Mouse (Mus musculus): Measurements from ENCODE around the gene Vcl. TPM values are rescaled to one million over a fixed set of nuclear protein-coding genes. Genes with fewer than 3 reads are reported as not detected.

The Vcl gene
- total RNA-seq, 1 experiment from 2014 or later, result 93.6 TPM

GRCm38 (mm10) chr14:21013800-21014334 lies 84.7 kb downstream of the Vcl start:
- no peak for DNase-seq

DNA sequence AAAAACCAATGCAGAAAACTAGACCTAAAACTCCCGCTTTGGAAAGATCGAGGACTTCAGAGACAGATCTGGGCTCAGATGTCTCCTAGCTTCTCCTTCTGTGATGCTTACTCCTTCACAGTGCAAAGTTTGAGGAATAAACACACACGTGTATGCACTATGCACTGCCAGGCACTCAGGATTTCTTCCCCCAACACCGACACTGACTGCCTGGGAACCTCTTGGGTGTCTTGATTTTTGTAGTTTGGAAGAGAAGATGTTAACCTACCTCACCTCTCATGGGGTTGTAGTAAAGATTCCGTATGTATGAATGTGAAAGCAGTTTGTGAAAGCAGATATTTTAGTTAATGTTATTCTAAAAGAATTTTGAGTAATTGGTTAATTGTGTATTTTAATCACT lies 88.7 kb downstream of the Vcl start:
- DNase-seq, result no peak

GRCm38 (mm10) chr14:21018977-21019376 lies 89.8 kb downstream of the Vcl start:
- no peak for DNase-seq

DNA sequence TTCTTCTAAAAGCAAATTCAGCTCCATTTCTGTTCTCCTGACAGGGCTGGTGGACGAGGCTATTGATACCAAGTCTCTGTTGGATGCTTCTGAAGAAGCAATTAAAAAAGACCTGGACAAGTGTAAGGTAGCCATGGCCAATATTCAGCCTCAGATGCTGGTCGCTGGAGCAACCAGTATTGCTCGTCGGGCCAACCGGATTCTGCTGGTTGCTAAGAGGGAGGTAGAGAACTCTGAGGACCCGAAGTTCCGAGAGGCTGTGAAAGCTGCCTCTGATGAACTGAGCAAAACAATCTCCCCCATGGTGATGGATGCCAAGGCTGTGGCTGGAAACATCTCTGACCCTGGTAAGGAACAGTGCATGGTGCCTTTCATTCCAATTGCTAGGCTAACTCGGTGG lies 91.2 kb downstream of the Vcl start:
- no peak for DNase-seq

DNA sequence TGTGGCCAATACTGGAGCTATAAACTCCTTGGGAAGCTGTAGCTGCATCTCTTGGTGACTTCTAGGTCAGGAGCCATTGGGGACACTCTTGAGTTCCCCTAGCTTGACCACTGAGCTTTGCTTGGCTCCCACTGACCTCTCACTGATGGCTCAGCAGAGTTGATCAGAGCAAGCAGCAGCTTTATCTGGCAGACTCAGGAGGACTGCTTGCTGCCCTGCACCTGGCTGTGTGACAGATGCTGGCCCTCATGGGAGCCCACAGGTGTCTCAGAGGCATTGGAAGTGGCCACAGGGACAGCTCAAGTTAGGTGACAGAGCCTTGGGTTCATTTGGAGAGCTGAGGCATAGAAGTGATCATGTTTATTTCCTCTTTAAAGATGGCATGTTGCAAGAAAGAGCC lies 98.3 kb downstream of the Vcl start:
- no peak for DNase-seq

GRCm38 (mm10) chr14:21029025-21029659 lies 99.9 kb downstream of the Vcl start:
- peak; percentile 33 for DNase-seq

- DNase-seq, result peak; percentile 73
Measured at GRCm38 (mm10) chr14:21031783-21032511, 102.7 kb downstream of the Vcl start.

- DNase-seq, result no peak
Measured at GRCm38 (mm10) chr14:21034271-21034670, 105.1 kb downstream of the Vcl start.

- DNase-seq, result no peak
Measured at GRCm38 (mm10) chr14:21034791-21035190, 105.6 kb downstream of the Vcl start.

DNA sequence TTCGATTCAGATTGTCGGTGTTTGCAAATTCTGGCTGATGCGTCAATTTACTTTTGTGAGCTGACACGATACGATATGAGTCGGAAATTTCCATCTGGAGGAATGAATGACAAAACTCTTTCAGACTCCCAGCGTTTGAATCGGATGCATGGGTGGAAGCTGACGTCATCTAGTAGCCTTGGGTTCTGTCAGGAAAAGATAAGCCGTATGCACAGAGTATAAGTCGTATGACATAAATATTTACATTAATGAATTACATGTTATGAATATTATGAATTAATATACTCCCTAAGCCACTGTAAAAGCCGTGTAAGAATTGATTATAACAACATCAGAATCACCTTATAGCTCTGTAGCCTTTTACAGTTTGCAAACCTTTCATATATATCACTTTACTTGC lies 109.9 kb downstream of the Vcl start:
- DNase-seq, result no peak

- no peak for DNase-seq
Measured at GRCm38 (mm10) chr14:21039623-21040022, 110.4 kb downstream of the Vcl start.

- no peak for DNase-seq
Measured at GRCm38 (mm10) chr14:21047840-21048239, 118.6 kb downstream of the Vcl start.

DNA sequence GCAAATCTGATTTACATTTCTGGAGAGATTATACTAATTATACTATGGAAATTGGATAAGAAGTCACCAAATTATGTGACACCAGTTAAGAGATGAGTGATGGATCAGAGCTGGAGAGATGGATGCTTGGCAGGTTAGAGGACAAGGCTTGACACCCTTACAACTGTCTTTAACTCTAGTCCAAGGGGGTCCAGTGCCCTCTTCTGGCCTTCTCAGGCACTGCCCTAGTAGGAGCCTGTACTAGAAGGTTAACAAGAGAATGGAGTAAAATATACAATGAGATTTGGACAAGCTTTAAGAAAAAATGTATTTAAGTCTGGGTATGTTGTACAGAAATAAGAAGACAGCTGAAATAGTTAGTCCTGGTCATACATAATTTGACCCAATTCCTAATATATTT lies 119.7 kb downstream of the Vcl start:
- peak; percentile 72 for DNase-seq

- peak; percentile 52 for DNase-seq
Measured at GRCm38 (mm10) chr14:21050734-21051133, 121.5 kb downstream of the Vcl start.

GRCm38 (mm10) chr14:21051380-21052111 lies 122.3 kb downstream of the Vcl start:
- no peak for DNase-seq

GRCm38 (mm10) chr14:21052112-21052780 lies 123.0 kb downstream of the Vcl start, which contains the start of the genes Ap3m1 and Adk:
Gene Ap3m1 (minus strand): TSS chr14:21052508.
Gene Adk (plus strand): TSS chr14:21052574.
- peak; percentile 97 for DNase-seq

DNA sequence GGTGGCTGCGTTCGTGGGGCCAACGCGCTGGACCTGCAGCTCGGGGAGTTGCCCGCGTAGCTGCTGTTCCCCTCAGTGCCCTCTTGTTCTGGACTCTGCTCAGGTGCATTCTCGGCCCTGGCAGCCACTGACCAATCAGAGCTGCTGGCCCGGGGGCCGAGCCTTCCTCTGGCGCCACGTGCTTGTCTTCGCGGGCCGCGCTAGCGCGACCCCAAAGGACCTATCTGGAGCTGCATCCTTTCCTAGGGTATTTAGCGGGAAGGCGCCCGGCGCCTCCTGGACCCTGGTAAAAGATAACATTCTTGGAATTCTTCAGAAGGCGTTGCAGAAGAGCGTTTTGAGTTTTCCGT lies 123.6 kb downstream of the Vcl start:
- DNase-seq, result peak; percentile 81

DNA sequence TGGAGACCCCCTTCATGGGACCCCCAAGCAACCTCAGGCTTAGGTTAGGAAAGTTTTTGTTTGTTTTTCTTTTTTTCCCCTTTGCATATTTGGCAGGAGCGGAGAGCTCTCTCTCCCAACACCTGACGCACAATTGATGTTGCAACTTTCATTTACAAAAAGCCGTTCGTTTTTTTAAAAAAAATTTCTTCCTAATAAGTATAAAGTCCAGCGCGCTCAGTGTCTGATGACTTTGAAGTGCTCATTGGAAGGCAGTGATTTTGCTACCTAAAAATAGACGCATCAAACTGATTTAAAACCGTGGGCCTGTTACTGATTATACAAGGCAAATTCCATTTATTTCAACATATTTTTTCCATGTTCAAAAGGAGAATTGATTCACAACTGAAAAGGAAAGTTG lies 124.0 kb downstream of the Vcl start:
- DNase-seq, result no peak

DNA sequence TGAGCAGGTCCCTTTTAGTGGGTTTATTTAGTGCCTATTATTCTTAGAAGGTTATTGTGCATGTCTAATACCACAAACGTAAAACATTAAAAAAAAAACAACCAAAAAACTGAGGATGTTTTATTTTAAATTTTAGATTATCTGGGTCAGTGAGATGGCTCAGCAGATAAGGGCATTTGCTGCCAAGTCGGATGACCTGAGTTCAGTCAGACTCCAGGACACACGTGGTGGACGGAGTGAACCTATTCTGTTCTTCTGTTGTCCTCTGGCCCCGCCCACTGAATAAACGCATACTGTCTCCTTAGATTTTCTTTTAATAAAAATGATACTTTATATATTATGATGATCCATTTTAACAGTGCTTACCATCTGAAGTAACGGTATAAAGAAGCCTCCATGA lies 124.4 kb downstream of the Vcl start:
- DNase-seq, result no peak

DNA sequence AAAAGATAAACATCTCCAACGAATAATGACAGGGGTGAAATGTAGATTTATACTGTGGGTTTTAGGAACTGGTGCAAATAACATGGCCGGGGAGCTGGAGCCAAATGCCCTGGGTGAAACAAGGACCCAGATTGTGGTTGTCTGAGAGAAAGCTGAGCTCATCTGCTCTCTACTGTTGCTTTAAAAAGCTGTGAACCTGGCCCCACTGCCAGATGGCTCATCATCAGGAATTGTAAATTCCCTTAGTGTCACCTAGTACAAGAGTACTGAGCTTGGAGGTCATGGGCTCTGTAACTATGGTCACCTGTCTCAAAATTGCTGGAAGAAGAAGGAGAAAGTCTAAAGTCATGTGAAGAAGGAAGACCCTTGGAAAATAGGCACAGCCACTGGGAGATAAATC lies 129.8 kb downstream of the Vcl start:
- DNase-seq, result no peak

DNA sequence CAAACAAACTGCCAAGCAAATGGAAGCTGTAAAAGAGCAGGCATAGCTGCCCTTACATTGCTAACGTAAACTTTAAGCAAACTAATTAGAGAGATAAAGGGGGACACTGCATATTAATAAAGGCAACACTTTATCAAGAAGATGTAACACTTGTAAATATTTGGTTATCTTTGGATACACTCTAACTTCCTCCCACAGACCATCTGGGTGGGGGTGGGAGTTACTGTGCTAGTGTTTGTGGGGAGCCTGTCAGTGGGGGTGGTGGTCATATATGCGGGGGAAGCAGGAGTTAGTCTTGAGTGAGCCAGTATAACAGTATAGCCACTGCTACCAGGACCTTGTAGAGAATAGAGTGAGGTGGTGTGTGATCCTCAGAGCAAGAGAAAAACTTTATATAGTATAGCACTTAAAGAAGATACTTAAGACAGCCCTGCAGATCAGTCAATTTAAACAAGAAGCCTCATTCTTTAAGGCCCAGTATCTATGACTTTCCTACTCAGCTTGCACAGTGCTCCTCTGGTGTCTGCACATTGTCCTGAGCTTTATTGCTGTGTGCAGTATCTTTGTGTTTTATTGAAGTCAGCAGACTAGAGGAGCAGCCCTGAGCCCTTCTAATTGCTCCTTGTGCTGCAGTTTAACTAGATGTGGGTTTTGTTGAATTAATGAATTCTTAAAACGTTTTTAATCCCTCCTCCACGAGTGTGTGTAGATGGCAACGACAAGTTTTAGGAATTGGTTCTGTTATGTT lies 133.7 kb downstream of the Vcl start:
- no peak for DNase-seq

GRCm38 (mm10) chr14:21064321-21064720 lies 135.1 kb downstream of the Vcl start:
- DNase-seq, result no peak
